In the genomic region with DNA sequence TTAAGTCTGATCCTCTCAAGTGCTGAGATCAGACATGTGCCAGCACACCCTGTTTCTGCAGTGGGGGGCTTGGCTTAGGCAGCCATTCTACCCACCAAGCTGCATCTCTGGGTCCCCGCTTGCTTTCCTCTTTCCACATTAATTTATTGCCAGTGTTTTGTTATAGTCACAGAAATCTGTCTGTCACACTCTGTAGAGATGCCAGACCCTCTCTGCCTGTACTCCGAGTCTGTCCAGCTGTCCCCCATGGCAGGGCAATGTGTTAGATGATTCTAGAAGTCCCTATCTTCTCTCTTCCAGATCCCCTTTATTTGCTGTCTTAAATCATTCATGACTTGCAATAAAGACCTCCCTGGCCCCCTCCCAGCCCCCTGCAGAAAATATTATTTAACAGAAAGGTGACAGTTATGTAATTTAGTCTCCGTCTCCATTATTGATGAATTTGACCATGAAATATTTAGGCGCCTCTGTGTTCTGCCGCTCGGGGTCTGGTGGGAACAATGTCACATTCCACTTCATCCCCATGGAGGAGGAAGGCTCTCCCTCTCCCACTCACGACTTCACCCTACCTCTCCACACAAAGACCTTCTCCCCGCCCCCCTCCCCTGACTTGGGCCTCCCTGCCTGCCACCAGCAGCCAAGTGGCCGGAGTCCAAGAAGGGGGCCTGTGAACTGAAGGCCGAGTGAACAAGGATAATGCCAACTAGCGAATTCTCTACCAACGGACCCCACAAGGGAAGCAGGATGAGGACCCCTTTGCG, we compare ENCODE assay signal across 17 mouse cellular contexts. TPM values are rescaled to one million over a fixed set of nuclear protein-coding genes. Genes with fewer than 3 reads are reported as not detected.
DNase-seq lines count a peak whose midpoint lies in the region; ATAC-seq and TF ChIP-seq lines count a peak whose summit lies in the region.
"Had no signal": no experiment of that assay in that cellular context is flagged by ENCODE, and none has a peak within 500 bp of the region (broad histone marks: within the 10 kb centered on the region; RNA-seq: fewer than 3 reads in every experiment).

No protein-coding gene starts in this region.

- H3K4me3 ChIP-seq in forebrain, embryonic 13.5 days: no peak overlapping the region
- no peak overlapping the region for H3K4me3 ChIP-seq in forebrain, postnatal 0 days (ENCODE audit: low read depth, low read length)
- H3K4me3 ChIP-seq in lung, embryonic 16.5 days (ENCODE audit: low read length): no peak overlapping the region
- H3K4me3 ChIP-seq in hindbrain, embryonic 12.5 days: no peak overlapping the region
- H3K4me3 ChIP-seq in midbrain, embryonic 15.5 days: no peak overlapping the region
- H3K4me3 ChIP-seq: heart, embryonic 12.5 days; left cerebral cortex, adult 2 months; limb, embryonic 15.5 days; myocyte had no signal

- H3K27me3 ChIP-seq in forebrain, embryonic 13.5 days: 0 out of 2 replicates have a peak, but pooled peaks cover 4% of the 10 kb centered on the region
- no peaks in the 10 kb centered on the region for H3K27me3 ChIP-seq in forebrain, postnatal 0 days (ENCODE audit: insufficient read depth, low read length)
- H3K27me3 ChIP-seq in lung, embryonic 16.5 days (ENCODE audit: control insufficient read depth, insufficient read depth, low read depth, low read length): no peaks in the 10 kb centered on the region
- no peaks in the 10 kb centered on the region for H3K27me3 ChIP-seq in hindbrain, embryonic 12.5 days
- H3K27me3 ChIP-seq in midbrain, embryonic 15.5 days (replicated peaks): no peaks in the 10 kb centered on the region
- H3K27me3 ChIP-seq: heart, embryonic 12.5 days; limb, embryonic 15.5 days had no signal

- 39% methylated on average over 13 of the region's 13 CpGs for WGBS in forebrain, embryonic 13.5 days
- 29% methylated on average over 13 of the region's 13 CpGs for WGBS in forebrain, postnatal 0 days
- WGBS in lung, embryonic 16.5 days: 39% methylated on average over 13 of the region's 13 CpGs
- 51% methylated on average over 13 of the region's 13 CpGs for WGBS in hindbrain, embryonic 12.5 days
- 39% methylated on average over 13 of the region's 13 CpGs for WGBS in midbrain, embryonic 15.5 days

- H3K9ac ChIP-seq in forebrain, embryonic 13.5 days: 0 out of 2 replicates have a peak overlapping the region, but pooled peaks have one; percentile 16
- H3K9ac ChIP-seq in forebrain, postnatal 0 days: no peak overlapping the region
- H3K9ac ChIP-seq in lung, embryonic 16.5 days (ENCODE audit: low read length): no peak overlapping the region
- no peak overlapping the region for H3K9ac ChIP-seq in hindbrain, embryonic 12.5 days
- no peak overlapping the region for H3K9ac ChIP-seq in midbrain, embryonic 15.5 days
- H3K9ac ChIP-seq: heart, embryonic 12.5 days; limb, embryonic 15.5 days; liver, postnatal 0 days had no signal

- no peak for DNase-seq in forebrain, postnatal 0 days
- DNase-seq in lung, postnatal 25 days (ENCODE audit: low spot score): no peak
- DNase-seq in gastrocnemius, postnatal 14 days: no peak
- no peak for DNase-seq in adrenal gland, postnatal 36 days
- DNase-seq: cerebellum, adult 11-12 months; gastrocnemius, postnatal 10 days; liver, postnatal 0 days; thymus, adult 18-20 months had no signal

- peak overlapping the region; percentile 51 for H3K27ac ChIP-seq in forebrain, embryonic 13.5 days
- no peak overlapping the region for H3K27ac ChIP-seq in forebrain, postnatal 0 days (ENCODE audit: low read depth, low read length)
- H3K27ac ChIP-seq in lung, embryonic 16.5 days (ENCODE audit: low read length): no peak overlapping the region
- H3K27ac ChIP-seq in hindbrain, embryonic 12.5 days: peak overlapping the region; percentile 67
- H3K27ac ChIP-seq in midbrain, embryonic 15.5 days: 0 out of 2 replicates have a peak overlapping the region, but pooled peaks have one; percentile 42
- H3K27ac ChIP-seq: left cerebral cortex, adult 2 months; limb, embryonic 15.5 days had no signal

- no peak for TF ChIP-seq CTCF in forebrain, postnatal 0 days (IDR thresholded peaks at IDR 0.05; ENCODE audit: low read depth)

- peak; percentile 51; the same call in 1 of the 2 replicates for ATAC-seq in forebrain, embryonic 13.5 days
- no peak for ATAC-seq in forebrain, postnatal 0 days
- ATAC-seq in lung, embryonic 16.5 days (ENCODE audit: low read depth): peak; percentile 51; the same call in 1 of the 2 replicates
- ATAC-seq in hindbrain, embryonic 12.5 days (ENCODE audit: low FRiP score): peak; percentile 50
- peak; percentile 58; the same call in 1 of the 2 replicates for ATAC-seq in midbrain, embryonic 15.5 days (replicated peaks)
- ATAC-seq: inflammation-experienced regulatory T-cells, adult 6 months; liver, postnatal 0 days had no signal

- peak overlapping the region; percentile 16; the same call in 1 of the 2 replicates for H3K4me2 ChIP-seq in forebrain, embryonic 13.5 days
- no peak overlapping the region for H3K4me2 ChIP-seq in forebrain, postnatal 0 days (ENCODE audit: low read depth)
- H3K4me2 ChIP-seq in lung, embryonic 16.5 days (ENCODE audit: low read depth, low read length): no peak overlapping the region
- H3K4me2 ChIP-seq in hindbrain, embryonic 12.5 days (replicated peaks): no peak overlapping the region
- no peak overlapping the region for H3K4me2 ChIP-seq in midbrain, embryonic 15.5 days
- H3K4me2 ChIP-seq: limb, embryonic 15.5 days had no signal

- intact Hi-C loops in gastrocnemius, postnatal 14 days (cut with DNase I; ENCODE audit: low total_unique reads): no loop called here

- H3K4me1 ChIP-seq in forebrain, embryonic 13.5 days: peaks cover 43% of the 10 kb centered on the region
- no peaks in the 10 kb centered on the region for H3K4me1 ChIP-seq in forebrain, postnatal 0 days (ENCODE audit: insufficient read depth)
- peaks cover 8% of the 10 kb centered on the region; the same call in 1 of the 2 replicates for H3K4me1 ChIP-seq in lung, embryonic 16.5 days (replicated peaks; ENCODE audit: control insufficient read depth, insufficient read depth, low read length)
- H3K4me1 ChIP-seq in hindbrain, embryonic 12.5 days: peaks cover 32% of the 10 kb centered on the region
- H3K4me1 ChIP-seq in midbrain, embryonic 15.5 days: peaks cover 16% of the 10 kb centered on the region

- no peaks in the 10 kb centered on the region for H3K36me3 ChIP-seq in forebrain, embryonic 13.5 days (ENCODE audit: poor library complexity, severe bottlenecking)
- H3K36me3 ChIP-seq in forebrain, postnatal 0 days (ENCODE audit: insufficient read depth): no peaks in the 10 kb centered on the region
- no peaks in the 10 kb centered on the region for H3K36me3 ChIP-seq in lung, embryonic 16.5 days (ENCODE audit: control insufficient read depth, insufficient read depth, low read length)
- no peaks in the 10 kb centered on the region for H3K36me3 ChIP-seq in hindbrain, embryonic 12.5 days
- H3K36me3 ChIP-seq in midbrain, embryonic 15.5 days (replicated peaks): no peaks in the 10 kb centered on the region
- H3K36me3 ChIP-seq: heart, embryonic 12.5 days; limb, embryonic 15.5 days had no signal

- no peaks in the 10 kb centered on the region for H3K9me3 ChIP-seq in forebrain, embryonic 13.5 days (replicated peaks)
- no peaks in the 10 kb centered on the region for H3K9me3 ChIP-seq in forebrain, postnatal 0 days (ENCODE audit: low read length)
- H3K9me3 ChIP-seq in lung, embryonic 16.5 days (ENCODE audit: control insufficient read depth, low read length): no peaks in the 10 kb centered on the region
- no peaks in the 10 kb centered on the region for H3K9me3 ChIP-seq in hindbrain, embryonic 12.5 days (replicated peaks)
- no peaks in the 10 kb centered on the region for H3K9me3 ChIP-seq in midbrain, embryonic 15.5 days
- H3K9me3 ChIP-seq: heart, embryonic 12.5 days; limb, embryonic 15.5 days had no signal

RNA-seq across cellular contexts. Expression of gene Mdga1, which starts 50.9 kb away (rescaled TPM):
- polyA plus RNA-seq in forebrain, embryonic 13.5 days (2015; fragmentation: Nextera tagmentation; extraction: Ambion mirVana): 7.4 and 8.0 TPM in 2 replicates
- 29.1 and 45.7 TPM in 2 replicates for total RNA-seq in forebrain, postnatal 0 days (2014; rRNA removed)
- 7.6 and 10.9 TPM in 2 replicates for polyA plus RNA-seq in forebrain, postnatal 0 days (2015; fragmentation: Nextera tagmentation; extraction: Ambion mirVana)
- 3.3 and 3.6 TPM in 2 replicates for polyA plus RNA-seq in lung, embryonic 16.5 days (2015; fragmentation: Nextera tagmentation; extraction: Ambion mirVana)
- polyA plus RNA-seq in hindbrain, embryonic 12.5 days (2016; fragmentation: Nextera tagmentation; extraction: Ambion mirVana): 11.8 and 13.3 TPM in 2 replicates
- polyA plus RNA-seq in midbrain, embryonic 15.5 days (2015; fragmentation: Nextera tagmentation; extraction: Ambion mirVana): 19.6 and 22.0 TPM in 2 replicates
- total RNA-seq in gastrocnemius, postnatal 14 days (2021): 10 to 100 TPM; 50.6 to 51.2 TPM
- total RNA-seq in adrenal gland, postnatal 36 days (2021): 1 to 10 TPM in 1 of 2 experiments, under 1 TPM in 1; 0.63 to 1.4 TPM
- polyA plus RNA-seq: inflammation-experienced regulatory T-cells, adult 6 months had no signal

Comparison
In these comparisons a context has a peak if more than half of its experiments do, and no peak if none do; other contexts are left out.
1. H3K27ac ChIP-seq: peak in forebrain, embryonic 13.5 days (single experiment), hindbrain, embryonic 12.5 days (single experiment) and midbrain, embryonic 15.5 days (single experiment); none in forebrain, postnatal 0 days (single experiment) and lung, embryonic 16.5 days (single experiment).